Mouse (Mus musculus): ENCODE measurements around the gene Sncg.

GRCm38 (mm10) chr14:34397871-34398270, 23.3 kb upstream of the Sncg start:
- TF ChIP-seq EP300 (optimal IDR thresholded peaks at IDR 0.05) (no peak), CTCF (IDR thresholded peaks at IDR 0.05; ENCODE audit: low read depth) (no peak)

Data from stomach, postnatal 0 days (tissue).